Mouse (Mus musculus) cortical plate, adult 2 months (tissue): Measurements from ENCODE around the gene Rassf7.

Experiments used
- CTCF ChIP-seq: fragments of 200-500 bp; IDR thresholded peaks from 2 replicates; pipeline ENCODE4 v1.5.1; 2011; ENCODE audit warnings: mild to moderate bottlenecking, control low read depth, low read length; ENCODE audit not compliant: insufficient read depth; ENCODE audit errors: extremely low read depth
- POLR2A ChIP-seq: fragments of 200-500 bp; IDR thresholded peaks from 2 replicates; pipeline ENCODE4 v1.6.1; 2011; ENCODE audit warnings: mild to moderate bottlenecking, low read length, control low read depth; ENCODE audit not compliant: insufficient read depth; ENCODE audit errors: extremely low read depth

GRCm38 (mm10) chr7:141169866-141170265 is 45.8 kb upstream of the Rassf7 start:
- TF ChIP-seq CTCF (no peak), POLR2A (no peak)
